Mouse (Mus musculus) induced T-regulatory cell, adult 2 months (primary cell): Measurements from ENCODE around the gene Pcf11.

Experiments
- DNase-seq: peaks from one replicate; pipeline ENCODE4 v3.0.0-alpha.2; 2012; ENCODE audit warnings: low read depth

The Pcf11 gene

GRCm38 (mm10) chr7:92637021-92637625 lies 32.6 kb downstream of the Pcf11 start, which contains the start of gene Ankrd42:
TSS of gene Ankrd42 (minus strand) at chr7:92637142.
- peak; percentile 97 for DNase-seq

- no peak for DNase-seq
Observed at GRCm38 (mm10) chr7:92636295-92637011, 33.3 kb downstream of the Pcf11 start.

- DNase-seq = peak; percentile 36
Observed at GRCm38 (mm10) chr7:92630167-92630566, 39.6 kb downstream of the Pcf11 start.

GRCm38 (mm10) chr7:92624488-92624887 lies 45.2 kb downstream of the Pcf11 start:
- DNase-seq = peak; percentile 30

GRCm38 (mm10) chr7:92610830-92611229 lies 58.9 kb downstream of the Pcf11 start:
- no peak for DNase-seq

- no peak for DNase-seq
Observed at GRCm38 (mm10) chr7:92604961-92605360, 64.8 kb downstream of the Pcf11 start.
